Mouse (Mus musculus) liver, embryonic 12.5 days (tissue): Measurements from ENCODE around the gene Gabrd. TPM values are rescaled to one million over a fixed set of nuclear protein-coding genes. Genes with fewer than 3 reads are reported as not detected.
"Not testable (repeated sequence)": the region's sequence is repeated elsewhere in the genome, so short reads cannot be mapped to it uniquely, and the experiment has no call there.

Experiments used
- ATAC-seq: fragments of 200-750 bp; cut with Nextera tagmentation; 2 replicates; pipeline ENCODE4 v1.8.0; 2017; ENCODE audit warnings: moderate number of reproducible peaks, mild to moderate bottlenecking, moderate library complexity
- H3K27ac ChIP-seq: fragments of 300-500 bp; sonication (generic); 2 replicates; pipeline ENCODE4 v1.5.1; 2016; ENCODE audit warnings: mild to moderate bottlenecking
- H3K27me3 ChIP-seq: fragments of 300-500 bp; sonication (generic); replicated peaks from 2 replicates; pipeline ENCODE4 v1.6.1; 2016; ENCODE audit warnings: mild to moderate bottlenecking, moderate library complexity
- H3K36me3 ChIP-seq: fragments of 300-500 bp; sonication (generic); 2 replicates; pipeline ENCODE4 v1.6.1; 2016; ENCODE audit warnings: mild to moderate bottlenecking, moderate library complexity
- H3K4me1 ChIP-seq: fragments of 300-500 bp; sonication (generic); 2 replicates; pipeline ENCODE4 v1.6.1; 2016
- H3K4me2 ChIP-seq: fragments of 300-500 bp; sonication (generic); 2 replicates; pipeline ENCODE4 v1.6.1; 2016; ENCODE audit warnings: mild to moderate bottlenecking, moderate library complexity
- H3K4me3 ChIP-seq: fragments of 300-500 bp; sonication (generic); 2 replicates; pipeline ENCODE4 v1.5.1; 2016; ENCODE audit warnings: mild to moderate bottlenecking, moderate library complexity
- H3K9ac ChIP-seq: fragments of 300-500 bp; sonication (generic); 2 replicates; pipeline ENCODE4 v1.6.1; 2016; ENCODE audit warnings: mild to moderate bottlenecking, moderate library complexity
- H3K9me3 ChIP-seq: fragments of 300-500 bp; sonication (generic); replicated peaks from 2 replicates; pipeline ENCODE4 v1.6.1; 2016; ENCODE audit warnings: mild to moderate bottlenecking, moderate library complexity
- WGBS: fragments of 180-500 bp; shearing (Covaris S2); methylation state at CpG from one replicate; pipeline ENCODE4 v1.1.7; 2016; ENCODE audit not compliant: insufficient replicate concordance; 5-methylcytosine and 5-hydroxymethylcytosine counted together
- polyA plus RNA-seq: library from polyadenylated mRNA; unstranded; fragments of >200 nt; fragmentation: Nextera tagmentation; extraction: Ambion mirVana; gene quantifications from 2 replicates; pipeline ENCODE4 v1.2.1, GENCODE M21; 2016

Gabrd gene
- not detected in 2 replicates for polyA plus RNA-seq

DNA sequence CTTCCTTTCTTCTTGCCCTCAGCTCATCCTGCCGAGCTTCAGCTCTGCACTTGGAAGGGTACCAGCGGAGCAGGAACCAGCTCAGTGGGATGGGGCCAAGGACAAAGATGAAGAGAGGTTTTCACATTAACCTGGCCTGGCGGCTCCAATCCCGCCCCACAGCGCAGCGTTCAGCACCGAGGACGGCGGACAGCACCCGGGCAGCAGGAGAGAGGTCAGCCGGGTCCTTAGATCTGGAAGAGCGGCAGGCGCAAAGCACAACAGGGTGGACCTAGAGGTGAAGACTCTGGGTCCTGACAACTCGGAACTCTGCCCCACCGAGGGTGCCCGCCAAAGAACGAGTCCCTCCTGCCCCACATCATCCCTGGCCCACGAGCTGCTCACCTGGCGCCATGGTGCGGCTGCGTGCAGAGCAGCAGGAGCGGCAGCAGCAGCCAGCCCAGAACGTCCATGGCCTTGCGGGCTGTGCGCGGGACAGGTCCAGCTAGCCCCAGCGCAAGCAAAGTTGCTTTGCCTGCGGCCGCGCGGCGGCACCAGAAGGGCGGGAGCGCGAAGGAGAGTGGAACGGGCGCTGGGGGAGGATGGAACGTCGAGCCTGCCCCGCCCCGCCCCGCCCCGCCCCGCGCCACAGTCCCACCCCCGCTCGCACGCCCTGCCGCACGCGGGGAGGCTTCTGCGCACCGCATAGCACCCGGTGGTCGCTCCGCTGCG is at the start of gene Gabrd:
Gene Gabrd, minus strand, starts transcription at position 602 of the 711 bp plus-strand sequence.
- peak; percentile 58 for ATAC-seq
- Histone ChIP-seq H3K36me3 (no peaks in the 10 kb centered on the region), H3K9me3 (no peaks in the 10 kb centered on the region), H3K9ac (no peak within 1 kb of the TSS), H3K4me2 (peak within 1 kb of the TSS; percentile 63), H3K27ac (no peak within 1 kb of the TSS), H3K4me1 (peaks cover 7% of the 10 kb centered on the region), H3K27me3 (peaks cover 66% of the 10 kb centered on the region), H3K4me3 (peak within 1 kb of the TSS; percentile 33)
- 3% methylated on average over 51 of the region's 57 CpGs for WGBS

DNA sequence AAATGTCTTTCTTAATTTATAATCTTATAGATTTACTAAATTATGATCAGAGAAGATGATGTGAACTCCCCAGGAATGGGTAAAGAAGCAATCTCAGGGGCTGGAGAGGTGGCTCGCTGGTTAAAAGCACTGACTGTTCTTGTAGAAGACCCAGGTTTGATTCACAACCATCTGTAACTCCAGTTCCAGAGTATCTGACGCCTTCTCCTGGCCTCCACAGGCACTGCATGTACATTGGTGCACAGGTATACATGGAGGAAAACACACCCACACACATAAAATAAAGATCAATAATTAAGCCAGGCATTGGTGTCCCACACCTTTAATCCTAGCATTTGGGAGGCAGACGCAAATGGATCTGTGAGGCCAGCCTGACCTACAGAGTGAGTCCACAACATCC is 44.9 kb upstream of the Gabrd start:
- Histone ChIP-seq H3K27me3 (0 out of 2 replicates have a peak, but pooled peaks cover 3% of the 10 kb centered on the region), H3K4me2 (no peak overlapping the region), H3K9ac (no peak overlapping the region), H3K27ac (no peak overlapping the region), H3K36me3 (no peaks in the 10 kb centered on the region), H3K4me1 (no peaks in the 10 kb centered on the region), H3K9me3 (no peaks in the 10 kb centered on the region), H3K4me3 (no peak overlapping the region)
- 48% methylated on average over 3 of the region's 3 CpGs for WGBS
- ATAC-seq = no peak

DNA sequence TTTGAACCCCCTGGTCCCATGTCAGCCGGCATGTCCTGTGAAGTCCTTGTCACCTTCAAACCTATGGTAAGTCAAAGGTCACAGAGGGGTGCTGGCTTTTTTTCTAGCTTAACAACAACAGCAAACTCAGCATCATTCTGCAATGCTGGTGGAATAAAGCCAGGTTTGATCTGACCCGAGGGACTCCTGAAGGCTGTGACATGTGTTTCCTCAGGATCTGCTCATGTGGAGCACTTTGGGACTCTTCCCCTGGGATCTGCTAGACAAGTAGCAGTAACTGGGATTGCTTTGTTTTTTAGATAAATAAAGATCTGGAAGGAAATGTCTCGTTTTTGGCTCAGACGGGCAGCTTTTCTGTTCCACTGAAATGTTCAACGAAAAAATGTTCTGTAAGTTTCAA is 36.1 kb upstream of the Gabrd start:
- Histone ChIP-seq H3K4me3 (no peak overlapping the region), H3K4me1 (no peaks in the 10 kb centered on the region), H3K27me3 (0 out of 2 replicates have a peak, but pooled peaks cover 2% of the 10 kb centered on the region), H3K9ac (no peak overlapping the region), H3K36me3 (no peaks in the 10 kb centered on the region), H3K4me2 (no peak overlapping the region), H3K9me3 (no peaks in the 10 kb centered on the region), H3K27ac (no peak overlapping the region)
- ATAC-seq = no peak
- WGBS = 63% methylated on average over 5 of the region's 5 CpGs

DNA sequence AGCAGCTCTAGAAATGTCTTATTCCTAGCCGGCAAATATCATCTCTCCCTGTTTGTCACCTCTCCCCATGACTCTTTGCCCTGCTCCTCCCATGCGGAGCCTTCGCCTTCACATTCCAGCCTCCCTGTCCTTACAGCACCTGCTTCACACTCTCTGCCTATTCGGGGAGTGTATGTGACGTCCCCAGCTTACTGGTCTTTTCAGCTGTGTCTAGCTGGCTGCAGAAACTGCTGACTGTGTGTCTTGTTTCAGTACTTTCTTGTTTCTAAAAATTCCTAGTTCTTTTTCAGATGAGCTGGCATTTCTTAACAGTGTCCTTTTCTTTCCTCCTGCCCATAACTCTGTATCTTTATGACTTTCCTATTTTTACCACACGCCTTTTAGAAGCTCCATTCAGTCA is 34.4 kb upstream of the Gabrd start:
- no peak for ATAC-seq
- WGBS = 63% methylated on average over 6 of the region's 6 CpGs
- H3K36me3 ChIP-seq = no peaks in the 10 kb centered on the region
- H3K4me3 ChIP-seq = no peak overlapping the region
- no peak overlapping the region for H3K9ac ChIP-seq
- no peaks in the 10 kb centered on the region for H3K9me3 ChIP-seq
- no peak overlapping the region for H3K4me2 ChIP-seq
- peaks cover 9% of the 10 kb centered on the region; the same call in 1 of the 2 replicates for H3K27me3 ChIP-seq
- no peak overlapping the region for H3K27ac ChIP-seq
- no peaks in the 10 kb centered on the region for H3K4me1 ChIP-seq

DNA sequence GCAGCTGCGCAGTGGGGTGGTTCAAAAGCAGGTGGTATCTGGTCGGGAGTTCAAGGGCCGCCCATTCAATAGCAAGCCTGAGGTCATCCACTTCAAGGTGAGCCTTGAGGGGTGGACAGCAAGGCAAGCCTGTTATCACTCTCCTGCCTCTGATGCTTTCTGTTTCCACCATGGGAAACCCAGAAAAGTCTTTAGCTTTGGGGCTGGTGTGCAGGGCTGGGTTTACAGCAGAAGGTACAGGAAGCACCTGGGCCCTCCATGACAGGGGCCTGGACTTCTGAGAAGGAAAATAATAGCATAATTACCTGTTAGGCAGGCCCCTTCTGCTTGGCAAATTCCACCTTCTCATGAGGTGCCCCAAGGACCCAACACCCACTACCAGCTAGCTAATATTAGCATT is 31.3 kb upstream of the Gabrd start:
- WGBS = 71% methylated on average over 3 of the region's 3 CpGs

DNA sequence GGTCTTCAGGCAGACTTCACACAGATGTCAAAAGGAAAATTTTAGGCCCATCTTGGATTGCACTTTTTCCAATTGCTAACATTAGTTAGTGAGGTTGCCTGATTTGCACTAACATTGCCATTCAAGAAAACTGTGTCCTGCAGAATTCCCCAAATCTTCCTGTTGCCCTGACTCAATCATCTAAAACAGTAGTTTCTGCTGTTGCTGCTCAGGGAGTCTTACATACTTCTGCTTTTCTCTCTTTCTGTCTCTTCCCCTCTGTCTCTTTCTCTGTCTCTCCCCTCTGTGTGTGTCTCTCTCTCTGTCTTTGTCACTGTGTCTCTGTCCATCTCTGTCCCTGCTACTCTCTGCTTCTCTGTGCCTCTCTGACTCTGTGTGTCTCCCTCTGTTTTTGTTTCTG is 30.5 kb upstream of the Gabrd start:
- no peaks in the 10 kb centered on the region for H3K4me1 ChIP-seq
- H3K27ac ChIP-seq = no peak overlapping the region
- H3K36me3 ChIP-seq = no peaks in the 10 kb centered on the region
- H3K9me3 ChIP-seq = no peaks in the 10 kb centered on the region
- H3K9ac ChIP-seq = no peak overlapping the region
- no peak overlapping the region for H3K4me2 ChIP-seq
- no peak overlapping the region for H3K4me3 ChIP-seq
- H3K27me3 ChIP-seq = peaks cover 12% of the 10 kb centered on the region; the same call in 1 of the 2 replicates
- ATAC-seq = no peak

More for the DNA sequence above, 31.3 kb upstream of the Gabrd start:
- H3K27ac ChIP-seq = no peak overlapping the region
- H3K9ac ChIP-seq = no peak overlapping the region
- no peak overlapping the region for H3K4me3 ChIP-seq
- ATAC-seq = no peak
- no peak overlapping the region for H3K4me2 ChIP-seq
- no peaks in the 10 kb centered on the region for H3K9me3 ChIP-seq
- H3K36me3 ChIP-seq = no peaks in the 10 kb centered on the region
- no peaks in the 10 kb centered on the region for H3K4me1 ChIP-seq
- H3K27me3 ChIP-seq = peaks cover 12% of the 10 kb centered on the region; the same call in 1 of the 2 replicates

DNA sequence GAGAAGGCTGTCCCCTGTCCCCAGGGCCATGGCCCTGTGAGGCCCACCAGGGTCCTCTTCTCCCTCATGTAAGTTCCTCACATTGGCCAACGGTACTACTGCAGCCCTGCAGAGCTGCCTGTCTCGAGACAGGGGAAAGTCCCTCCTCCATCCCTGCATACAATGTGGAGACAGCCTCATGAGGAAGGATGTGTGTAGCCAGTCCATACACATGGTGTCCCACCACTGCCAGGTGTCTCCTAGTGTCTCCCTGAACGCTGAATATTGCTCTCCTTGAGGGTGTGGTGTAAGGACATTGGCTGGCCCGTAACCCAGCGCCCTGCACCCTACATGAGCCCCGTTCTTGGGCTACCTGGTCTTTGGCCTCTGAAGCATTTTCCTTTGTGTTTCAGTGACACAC is 28.4 kb upstream of the Gabrd start:
- H3K4me2 ChIP-seq = no peak overlapping the region
- no peaks in the 10 kb centered on the region for H3K4me1 ChIP-seq
- H3K9me3 ChIP-seq = no peaks in the 10 kb centered on the region
- WGBS = 56% methylated on average over 6 of the region's 6 CpGs
- ATAC-seq = no peak
- H3K27me3 ChIP-seq = peaks cover 12% of the 10 kb centered on the region; the same call in 1 of the 2 replicates
- no peak overlapping the region for H3K9ac ChIP-seq
- H3K4me3 ChIP-seq = no peak overlapping the region
- H3K36me3 ChIP-seq = no peaks in the 10 kb centered on the region
- no peak overlapping the region for H3K27ac ChIP-seq

DNA sequence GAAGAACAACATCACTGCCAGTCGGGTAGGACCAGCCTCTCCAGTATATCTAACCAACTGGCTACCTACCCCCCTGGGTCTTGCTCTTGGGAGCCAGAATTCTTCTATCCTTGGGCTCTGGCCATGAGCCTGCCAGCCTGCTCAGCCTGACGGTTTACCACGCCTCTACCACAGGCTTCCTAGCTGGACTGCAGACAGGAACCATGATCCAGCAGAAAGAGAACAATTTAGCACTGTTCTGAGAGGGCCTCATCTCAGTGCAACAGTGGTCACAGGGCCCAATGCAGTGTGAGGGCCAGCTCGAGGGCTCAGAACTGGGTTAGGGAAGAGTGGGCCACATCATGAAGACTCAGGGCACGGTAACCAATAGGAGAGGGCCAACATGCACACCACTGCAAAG is 26.1 kb upstream of the Gabrd start:
- no peak overlapping the region for H3K4me3 ChIP-seq
- no peak overlapping the region for H3K27ac ChIP-seq
- H3K9ac ChIP-seq = no peak overlapping the region
- ATAC-seq = no peak
- H3K27me3 ChIP-seq = peaks cover 10% of the 10 kb centered on the region; the same call in 1 of the 2 replicates
- no peaks in the 10 kb centered on the region for H3K36me3 ChIP-seq
- 61% methylated on average over 5 of the region's 5 CpGs for WGBS
- no peak overlapping the region for H3K4me2 ChIP-seq
- H3K9me3 ChIP-seq = no peaks in the 10 kb centered on the region
- no peaks in the 10 kb centered on the region for H3K4me1 ChIP-seq

DNA sequence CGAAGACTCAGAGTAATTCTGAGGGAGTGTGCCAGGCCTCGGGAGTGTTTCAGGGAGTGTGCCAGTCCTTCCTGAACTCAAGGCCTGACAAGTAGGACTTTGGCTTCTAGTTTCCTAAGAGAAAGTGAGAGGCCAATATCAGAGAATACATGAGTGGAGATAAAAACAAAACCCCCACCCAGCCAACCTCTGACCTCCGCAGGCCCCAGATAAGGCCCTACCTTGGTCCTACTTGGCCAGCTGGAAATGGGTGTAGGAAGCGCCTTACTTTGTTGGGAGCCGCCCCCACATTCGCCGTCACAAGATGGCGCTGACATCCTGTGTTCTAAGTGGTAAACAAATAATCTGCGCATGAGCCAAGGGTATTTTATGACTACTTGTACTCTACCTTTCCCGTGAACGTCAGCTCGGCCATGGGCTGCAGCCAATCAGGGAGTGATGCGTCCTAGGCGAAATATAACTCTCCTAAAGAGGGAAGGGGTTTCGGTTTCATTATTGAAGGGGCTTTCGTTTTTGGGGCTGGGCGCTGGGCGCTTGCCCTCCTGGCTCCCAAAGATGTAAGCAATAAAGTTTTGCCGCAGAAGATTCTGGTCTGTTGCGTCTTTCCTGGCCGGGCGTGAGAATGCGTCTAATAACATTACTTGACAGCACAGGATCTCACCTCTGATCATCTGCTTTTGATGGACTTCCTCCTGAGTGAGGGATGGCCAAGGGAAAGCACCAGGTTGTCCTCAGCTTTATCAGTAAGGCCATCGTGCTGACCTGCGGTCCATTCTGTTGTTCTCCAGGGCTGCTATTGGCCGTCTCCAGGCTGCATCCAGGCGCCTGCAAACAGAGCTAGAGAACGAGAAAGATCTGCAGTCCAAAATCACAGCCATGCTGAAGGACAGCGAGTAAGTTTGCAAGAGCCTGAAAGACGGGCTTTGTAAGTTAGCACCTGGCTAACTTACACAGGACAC is 23.8 kb upstream of the Gabrd start:
- not testable (repeated sequence) for H3K4me3 ChIP-seq, H3K9ac ChIP-seq, H3K9me3 ChIP-seq, ATAC-seq, H3K4me2 ChIP-seq, H3K27me3 ChIP-seq, H3K4me1 ChIP-seq, H3K36me3 ChIP-seq, H3K27ac ChIP-seq
- 68% methylated on average over 21 of the region's 30 CpGs for WGBS

DNA sequence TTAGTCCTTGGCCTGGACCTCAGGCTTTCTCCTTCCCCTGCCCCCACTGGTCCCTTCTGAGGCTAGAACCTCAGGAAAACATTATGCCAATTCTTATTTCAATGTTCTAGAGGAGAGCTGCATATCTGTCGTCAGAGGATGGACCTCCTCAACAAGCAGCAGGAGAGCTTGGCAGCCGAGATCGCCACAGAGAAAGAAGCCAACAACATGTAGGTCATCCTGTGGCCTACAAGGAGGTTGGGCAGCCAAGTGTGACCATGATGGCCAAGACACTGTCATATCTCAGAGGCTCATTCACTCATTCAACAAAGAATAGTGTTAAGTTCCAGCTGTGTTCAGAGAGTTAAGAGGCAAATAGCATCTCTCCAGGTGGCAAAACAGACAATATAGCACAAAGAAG is 22.2 kb upstream of the Gabrd start:
- 0 out of 2 replicates have a peak, but pooled peaks cover 2% of the 10 kb centered on the region for H3K27me3 ChIP-seq
- WGBS = 73% methylated on average over 3 of the region's 3 CpGs
- ATAC-seq = no peak
- no peak overlapping the region for H3K9ac ChIP-seq
- H3K4me2 ChIP-seq = no peak overlapping the region
- H3K27ac ChIP-seq = no peak overlapping the region
- H3K9me3 ChIP-seq = no peaks in the 10 kb centered on the region
- no peaks in the 10 kb centered on the region for H3K36me3 ChIP-seq
- no peaks in the 10 kb centered on the region for H3K4me1 ChIP-seq
- H3K4me3 ChIP-seq = no peak overlapping the region

DNA sequence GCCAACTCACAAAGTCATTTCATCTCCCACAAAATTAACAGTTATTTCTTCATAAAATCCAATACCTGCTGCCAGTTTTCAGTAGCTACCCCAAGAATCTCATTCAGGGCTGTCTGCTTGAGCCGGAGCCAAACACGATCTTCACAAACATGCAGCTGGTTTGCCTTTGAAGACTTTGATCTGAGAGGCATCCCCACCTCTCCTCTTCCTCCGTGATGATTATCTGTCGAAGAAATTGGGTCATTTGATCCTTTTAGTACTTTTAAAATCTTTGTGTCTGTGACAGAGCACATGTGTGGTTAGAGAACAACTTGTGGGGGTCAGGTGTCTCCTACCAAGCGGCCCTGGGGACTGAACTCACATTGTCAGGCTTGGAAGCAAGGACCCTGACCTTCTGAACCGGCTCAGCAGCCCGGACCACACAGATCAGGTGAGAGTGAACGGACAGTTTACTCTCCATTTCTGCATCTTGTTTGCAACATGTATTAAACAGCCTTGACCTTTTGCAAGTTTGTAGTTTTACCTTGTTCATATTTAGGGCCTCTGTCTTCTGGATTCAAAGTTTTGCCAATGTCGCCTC is 16.8 kb upstream of the Gabrd start:
- WGBS = 58% methylated on average over 9 of the region's 9 CpGs
- no peak overlapping the region for H3K4me2 ChIP-seq
- H3K9ac ChIP-seq = no peak overlapping the region

More for the DNA sequence above, 16.8 kb upstream of the Gabrd start:
- no peak for ATAC-seq
- no peak overlapping the region for H3K27ac ChIP-seq
- peaks cover 10% of the 10 kb centered on the region for H3K27me3 ChIP-seq
- no peaks in the 10 kb centered on the region for H3K36me3 ChIP-seq
- no peak overlapping the region for H3K4me3 ChIP-seq
- H3K4me1 ChIP-seq = no peaks in the 10 kb centered on the region
- H3K9me3 ChIP-seq = no peaks in the 10 kb centered on the region
